Mouse (Mus musculus) skeletal muscle tissue, postnatal 0 days (tissue): ENCODE data around the gene Cga. TPM values are rescaled to one million over a fixed set of nuclear protein-coding genes. Genes with fewer than 3 reads are reported as not detected.

Experiments
- polyA plus RNA-seq: library from polyadenylated mRNA; unstranded; fragments of >200 nt; fragmentation: Nextera tagmentation; extraction: Ambion mirVana; gene quantifications from 2 replicates; pipeline ENCODE4 v1.2.1, GENCODE M21; 2015

The Cga gene
- polyA plus RNA-seq = not detected in 2 replicates

DNA sequence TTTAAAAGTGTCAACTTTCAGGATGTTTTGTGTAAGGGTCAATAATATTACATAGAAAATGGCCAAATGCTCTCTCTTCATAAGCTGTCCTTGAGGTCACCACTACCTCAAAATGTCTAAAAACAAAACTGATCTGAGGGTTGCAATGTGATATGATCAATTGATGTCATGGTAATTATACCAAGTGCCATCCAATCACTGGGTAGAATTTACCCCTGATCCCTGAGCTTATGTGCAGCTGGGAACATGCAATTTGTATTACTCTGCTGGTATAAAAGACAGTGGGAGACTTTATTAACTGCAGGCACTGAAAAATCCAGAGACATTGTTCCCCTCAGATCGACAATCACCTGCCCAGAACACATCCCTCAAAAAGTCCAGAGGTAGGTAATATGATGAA lies at the start of gene Cga:
Gene Cga (plus strand): TSS at position 301 of the 400 bp plus-strand sequence.

DNA sequence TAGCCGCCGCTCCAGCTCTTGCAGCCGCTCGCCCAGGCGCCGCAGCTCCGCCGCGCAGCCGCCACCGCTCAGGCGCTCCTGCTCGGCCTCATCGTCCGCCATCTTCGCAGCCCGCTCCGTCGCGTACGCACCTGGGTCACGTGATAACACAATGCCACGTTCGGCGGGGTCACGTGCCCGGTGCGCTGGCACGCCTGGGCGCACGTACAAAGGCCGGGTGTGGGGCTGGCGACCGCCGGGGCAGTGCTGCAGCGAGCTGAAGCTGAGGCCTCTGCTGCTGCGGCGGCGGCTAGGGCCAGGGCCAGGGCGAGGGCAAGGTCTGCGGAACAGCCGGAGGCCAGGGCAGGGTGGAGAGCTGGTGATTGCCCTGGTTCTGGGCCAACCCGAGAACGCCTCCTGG lies 10.8 kb upstream of the Cga start, which contains the start of gene Zfp292:
Gene Zfp292 (minus strand): TSS at position 143 of the 400 bp plus-strand sequence.

Other genes starting within 250 kb of the Cga start
- gene Slc35a1, start 206.3 kb upstream of the Cga start, polyA plus RNA-seq = 22.4 and 24.7 TPM in 2 replicates
- gene Cfap206, start 163.6 kb upstream of the Cga start, polyA plus RNA-seq = not detected in 2 replicates
- gene Gm136, start 137.5 kb upstream of the Cga start, polyA plus RNA-seq = not detected in 2 replicates
- 58.9 and 67.2 TPM in 2 replicates for gene Smim8, start 115.4 kb upstream of the Cga start, polyA plus RNA-seq
- gene Zfp292, start 10.8 kb upstream of the Cga start, polyA plus RNA-seq = 5.5 and 6.4 TPM in 2 replicates